Mouse (Mus musculus): ENCODE results near the gene Nthl1. TPM values are rescaled to one million over a fixed set of nuclear protein-coding genes. Genes with fewer than 3 reads are reported as not detected.

Nthl1 gene
- polyA plus RNA-seq (2012; ENCODE audit: low replicate concordance): 3.8 and 6.9 TPM in 2 replicates

DNA sequence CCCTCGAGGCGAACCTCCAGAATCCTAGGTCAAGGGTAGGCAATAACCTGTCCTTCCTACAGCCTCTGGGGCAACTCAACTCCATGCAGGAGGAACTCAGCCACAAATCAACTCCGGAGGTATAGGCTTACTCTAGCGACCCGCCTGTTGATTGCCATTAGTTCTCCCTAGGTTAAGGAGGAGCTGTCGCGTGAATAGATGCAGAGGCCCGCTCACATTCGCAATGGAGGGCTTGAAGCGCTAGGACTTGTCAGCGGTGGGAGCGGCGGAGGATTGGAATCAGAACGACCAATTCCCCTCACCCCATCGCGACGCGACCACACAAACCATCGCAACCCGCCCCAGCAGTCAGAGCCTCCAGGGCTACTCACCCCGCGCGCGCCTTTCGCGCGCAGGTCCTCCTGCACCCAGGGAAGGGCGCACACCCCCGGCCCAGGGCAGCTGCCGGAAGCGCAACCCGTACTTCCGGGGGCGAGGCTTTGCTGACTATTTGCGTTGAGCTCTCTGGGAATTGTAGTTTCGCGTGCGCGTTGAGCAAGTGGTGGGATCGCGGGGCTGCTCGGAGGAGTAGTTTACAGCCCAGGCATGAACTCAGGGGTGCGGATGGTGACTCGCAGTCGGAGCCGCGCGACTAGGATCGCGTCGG, at the start of gene Nthl1, which contains the start of gene Tsc2:
Gene Nthl1 (plus strand): TSS at position 514 of the 646 bp plus-strand sequence.
Gene Tsc2 (minus strand): TSS at position 464 of the 646 bp plus-strand sequence.

GRCm38 (mm10) chr17:24650070-24650616, 17.7 kb downstream of the Nthl1 start, which contains the start of gene Slc9a3r2:
Slc9a3r2 (minus strand) TSS chr17:24650327.

DNA sequence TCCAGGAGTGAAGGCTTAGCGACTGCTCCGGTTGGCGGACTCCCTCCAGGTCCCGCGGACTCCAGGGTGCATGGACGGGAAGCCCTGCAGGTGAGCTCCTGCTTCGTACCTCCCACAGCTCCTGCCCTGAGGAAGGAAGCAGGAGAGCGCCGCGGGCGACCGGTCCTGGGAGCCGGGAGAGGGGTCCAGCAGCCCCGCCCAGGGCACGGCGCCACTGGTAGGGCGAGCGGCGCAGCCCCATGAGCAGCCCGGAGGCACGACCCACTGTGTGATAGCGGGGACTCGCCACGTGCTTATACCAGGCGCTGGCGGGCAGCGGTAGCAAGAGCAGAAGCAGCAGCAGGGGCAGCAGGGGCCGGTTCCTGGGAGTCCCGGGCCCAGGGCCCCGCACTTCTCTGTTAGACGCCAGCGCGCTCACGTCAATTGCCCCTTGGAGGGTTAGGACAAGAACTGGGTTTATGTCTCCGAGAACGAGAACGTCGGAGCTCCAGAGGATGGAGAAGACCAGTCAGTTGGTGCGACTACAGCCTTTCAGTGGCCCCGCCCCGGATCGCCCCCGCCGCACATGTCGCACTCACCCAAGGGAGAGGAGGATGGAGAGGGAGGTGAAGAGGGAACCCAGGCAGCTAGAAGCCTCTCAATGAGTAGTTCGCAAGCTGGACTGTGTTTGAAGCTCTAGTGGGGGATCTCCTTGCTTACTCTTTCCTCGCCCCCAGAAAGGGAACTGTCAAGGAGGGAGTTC, 25.7 kb downstream of the Nthl1 start, which contains the start of gene Npw:
Gene Npw (minus strand): TSS at position 441 of the 742 bp plus-strand sequence.

DNA sequence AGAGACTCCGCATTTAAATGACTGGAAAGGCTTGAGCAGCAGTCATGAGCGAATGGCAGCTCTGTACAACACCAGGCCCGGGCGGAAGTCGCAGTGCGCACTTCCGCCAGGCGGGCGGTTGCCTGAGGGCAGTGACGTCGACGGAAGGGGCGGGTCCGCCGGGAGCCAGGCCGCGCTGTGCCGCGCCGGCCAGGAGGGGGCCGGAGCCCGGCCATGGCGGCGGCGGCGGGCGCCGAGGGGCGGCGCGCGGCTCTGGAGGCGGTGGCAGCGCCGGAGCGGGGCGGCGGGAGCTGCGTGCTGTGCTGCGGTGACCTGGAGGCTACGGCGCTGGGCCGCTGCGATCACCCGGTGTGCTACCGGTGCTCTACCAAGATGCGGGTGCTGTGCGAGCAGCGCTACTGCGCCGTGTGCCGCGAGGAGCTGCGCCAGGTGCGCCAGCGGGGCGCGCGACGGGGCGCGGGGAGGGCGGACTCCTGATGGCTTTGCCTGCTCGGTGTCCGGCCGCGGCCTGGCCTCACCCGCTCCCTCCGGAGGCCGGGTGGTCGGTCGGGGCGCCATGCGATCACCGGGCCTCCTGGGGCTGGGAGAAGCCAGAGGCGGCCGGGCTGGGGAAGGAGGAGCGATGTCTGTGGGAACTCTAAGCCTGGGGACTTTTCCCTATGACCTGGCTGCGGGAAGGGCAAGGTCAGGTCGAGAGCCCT, 37.2 kb downstream of the Nthl1 start, which contains the start of gene Zfp598:
Gene Zfp598 (plus strand): TSS at position 143 of the 701 bp plus-strand sequence.

Other genes with a start within 250 kb of the Nthl1 start
- 102 and 132 TPM in 2 replicates for gene Rnps1, start 218.1 kb upstream of the Nthl1 start, polyA plus RNA-seq (2012; ENCODE audit: low replicate concordance)
- 29.8 and 42.0 TPM in 2 replicates for gene Eci1, start 206.0 kb upstream of the Nthl1 start, polyA plus RNA-seq (2012; ENCODE audit: low replicate concordance)
- 0.31 and 0.68 TPM in 2 replicates for gene Dnase1l2, start 189.6 kb upstream of the Nthl1 start, polyA plus RNA-seq (2012; ENCODE audit: low replicate concordance)
- gene E4f1, start 162.4 kb upstream of the Nthl1 start, polyA plus RNA-seq (2012; ENCODE audit: low replicate concordance): 32.1 and 40.4 TPM in 2 replicates
- 27.9 and 34.1 TPM in 2 replicates for gene Pgp, start 162.3 kb upstream of the Nthl1 start, polyA plus RNA-seq (2012; ENCODE audit: low replicate concordance)
- 0.24 and 0.74 TPM in 2 replicates for gene Bricd5, start 158.8 kb upstream of the Nthl1 start, polyA plus RNA-seq (2012; ENCODE audit: low replicate concordance)
- gene Mlst8, start 153.6 kb upstream of the Nthl1 start, polyA plus RNA-seq (2012; ENCODE audit: low replicate concordance): 5.3 and 8.0 TPM in 2 replicates
- 0.02 and 0.07 TPM in 2 replicates for gene Caskin1, start 144.1 kb upstream of the Nthl1 start, polyA plus RNA-seq (2012; ENCODE audit: low replicate concordance)
- 156 and 190 TPM in 2 replicates for gene Traf7, start 104.7 kb upstream of the Nthl1 start, polyA plus RNA-seq (2012; ENCODE audit: low replicate concordance)
- 0.76 and 1.9 TPM in 2 replicates for gene Rab26, start 98.5 kb upstream of the Nthl1 start, polyA plus RNA-seq (2012; ENCODE audit: low replicate concordance)
- 24.7 and 24.9 TPM in 2 replicates for gene Pkd1, start 82.8 kb upstream of the Nthl1 start, polyA plus RNA-seq (2012; ENCODE audit: low replicate concordance)
- gene Tsc2, start 50 bp upstream of the Nthl1 start, polyA plus RNA-seq (2012; ENCODE audit: low replicate concordance): 37.6 and 45.7 TPM in 2 replicates
- 3.8 and 6.4 TPM in 2 replicates for gene Slc9a3r2, start 17.6 kb downstream of the Nthl1 start, polyA plus RNA-seq (2012; ENCODE audit: low replicate concordance)
- 0.36 and 0.52 TPM in 2 replicates for gene Npw, start 25.8 kb downstream of the Nthl1 start, polyA plus RNA-seq (2012; ENCODE audit: low replicate concordance)
- gene Zfp598, start 37.0 kb downstream of the Nthl1 start, polyA plus RNA-seq (2012; ENCODE audit: low replicate concordance): 56.2 and 93.5 TPM in 2 replicates
- 0.15 and 0.24 TPM in 2 replicates for gene Syngr3, start 57.3 kb downstream of the Nthl1 start, polyA plus RNA-seq (2012; ENCODE audit: low replicate concordance)
- gene Gfer, start 63.5 kb downstream of the Nthl1 start, polyA plus RNA-seq (2012; ENCODE audit: low replicate concordance): 52.3 and 54.6 TPM in 2 replicates
- 5.9 and 10.3 TPM in 2 replicates for gene Noxo1, start 63.6 kb downstream of the Nthl1 start, polyA plus RNA-seq (2012; ENCODE audit: low replicate concordance)
- 8.7 and 12.3 TPM in 2 replicates for gene Tbl3, start 75.0 kb downstream of the Nthl1 start, polyA plus RNA-seq (2012; ENCODE audit: low replicate concordance)
- gene Rnf151, start 85.4 kb downstream of the Nthl1 start, polyA plus RNA-seq (2012; ENCODE audit: low replicate concordance): 0.16 and 0.36 TPM in 2 replicates
- 42.1 and 88.6 TPM in 2 replicates for gene Rps2, start 85.4 kb downstream of the Nthl1 start, polyA plus RNA-seq (2012; ENCODE audit: low replicate concordance)
- 220 and 325 TPM in 2 replicates for gene Ndufb10, start 91.8 kb downstream of the Nthl1 start, polyA plus RNA-seq (2012; ENCODE audit: low replicate concordance)
- 0.31 and 0.38 TPM in 2 replicates for gene Rpl3l, start 95.1 kb downstream of the Nthl1 start, polyA plus RNA-seq (2012; ENCODE audit: low replicate concordance)
- 43.6 and 56.0 TPM in 2 replicates for gene Msrb1, start 104.0 kb downstream of the Nthl1 start, polyA plus RNA-seq (2012; ENCODE audit: low replicate concordance)
- 0.94 and 2.2 TPM in 2 replicates for gene Hs3st6, start 120.3 kb downstream of the Nthl1 start, polyA plus RNA-seq (2012; ENCODE audit: low replicate concordance)
- not detected in 2 replicates for gene Meiob, start 171.6 kb downstream of the Nthl1 start, polyA plus RNA-seq (2012; ENCODE audit: low replicate concordance)
- gene Hagh, start 207.5 kb downstream of the Nthl1 start, polyA plus RNA-seq (2012; ENCODE audit: low replicate concordance): 27.6 and 69.0 TPM in 2 replicates
- gene Fahd1, start 217.7 kb downstream of the Nthl1 start, polyA plus RNA-seq (2012; ENCODE audit: low replicate concordance): 2.7 and 6.5 TPM in 2 replicates
- gene Igfals, start 233.3 kb downstream of the Nthl1 start, polyA plus RNA-seq (2012; ENCODE audit: low replicate concordance): 0.12 TPM in 1 of 2 replicates, not detected in the other

Data from hematopoietic multipotent progenitor cell, adult 10-12 weeks (in vitro differentiated cells).